Mouse (Mus musculus): Measurements from ENCODE around the gene Kctd19. TPM values are rescaled to one million over a fixed set of nuclear protein-coding genes. Genes with fewer than 3 reads are reported as not detected.

The Kctd19 gene
- total and polyA plus RNA-seq, 2 experiments from 2014 or later, result 0.16 to 0.27 TPM

GRCm38 (mm10) chr8:105433511-105433910, 20.2 kb upstream of the Kctd19 start:
- 22% methylated on average over 5 of the region's 5 CpGs for WGBS
- H3K36me3 ChIP-seq (ENCODE audit: insufficient read depth, low read length), result no peaks in the 10 kb centered on the region
- ATAC-seq (ENCODE audit: low FRiP score) (no peak), DNase-seq (ENCODE audit: low spot score) (peak; percentile 45)
- 0 out of 2 replicates have a peak overlapping the region, but pooled peaks have one; percentile 1 for H3K27ac ChIP-seq (ENCODE audit: low read depth, low read length)
- no peak for TF ChIP-seq CTCF (IDR thresholded peaks at IDR 0.05)
- peaks cover 7% of the 10 kb centered on the region; the same call in 1 of the 2 replicates for H3K4me1 ChIP-seq (ENCODE audit: insufficient read depth, low read length)
- H3K9me3 ChIP-seq (ENCODE audit: low read length), result no peaks in the 10 kb centered on the region
- H3K4me2 ChIP-seq (ENCODE audit: low read depth, low read length, poor library complexity, severe bottlenecking), result no peak overlapping the region
- H3K4me3 ChIP-seq (ENCODE audit: low read depth, low read length), result no peak overlapping the region
- H3K27me3 ChIP-seq (ENCODE audit: insufficient read depth, low read length), result no peaks in the 10 kb centered on the region
- no peak overlapping the region for H3K9ac ChIP-seq (replicated peaks; ENCODE audit: low read length, poor library complexity, severe bottlenecking)

GRCm38 (mm10) chr8:105433021-105433420, 19.7 kb upstream of the Kctd19 start:
- no peak for TF ChIP-seq CTCF (IDR thresholded peaks at IDR 0.05)
- Histone ChIP-seq H3K36me3 (ENCODE audit: insufficient read depth, low read length) (no peaks in the 10 kb centered on the region), H3K4me2 (ENCODE audit: low read depth, low read length, poor library complexity, severe bottlenecking) (no peak overlapping the region), H3K4me1 (ENCODE audit: insufficient read depth, low read length) (peaks cover 7% of the 10 kb centered on the region; the same call in 1 of the 2 replicates), H3K27me3 (ENCODE audit: insufficient read depth, low read length) (no peaks in the 10 kb centered on the region), H3K27ac (ENCODE audit: low read depth, low read length) (peak overlapping the region; percentile 26; the same call in 1 of the 2 replicates), H3K9me3 (ENCODE audit: low read length) (no peaks in the 10 kb centered on the region), H3K4me3 (ENCODE audit: low read depth, low read length) (no peak overlapping the region), H3K9ac (replicated peaks; ENCODE audit: low read length, poor library complexity, severe bottlenecking) (no peak overlapping the region)
- ATAC-seq (ENCODE audit: low FRiP score) (no peak), DNase-seq (ENCODE audit: low spot score) (no peak)
- WGBS, result 19% methylated on average over 6 of the region's 6 CpGs

- Histone ChIP-seq H3K27ac (ENCODE audit: low read depth, low read length) (no peak overlapping the region), H3K9me3 (ENCODE audit: low read length) (no peaks in the 10 kb centered on the region), H3K4me2 (ENCODE audit: low read depth, low read length, poor library complexity, severe bottlenecking) (no peak overlapping the region), H3K36me3 (ENCODE audit: insufficient read depth, low read length) (no peaks in the 10 kb centered on the region), H3K27me3 (ENCODE audit: insufficient read depth, low read length) (no peaks in the 10 kb centered on the region), H3K4me3 (ENCODE audit: low read depth, low read length) (no peak overlapping the region), H3K9ac (replicated peaks; ENCODE audit: low read length, poor library complexity, severe bottlenecking) (no peak overlapping the region), H3K4me1 (ENCODE audit: insufficient read depth, low read length) (peaks cover 7% of the 10 kb centered on the region; the same call in 1 of the 2 replicates)
- no peak for ATAC-seq (ENCODE audit: low FRiP score)
- DNase-seq (ENCODE audit: low spot score), result no peak
- 63% methylated on average over 7 of the region's 7 CpGs for WGBS
- TF ChIP-seq CTCF (IDR thresholded peaks at IDR 0.05), result no peak
Observed at GRCm38 (mm10) chr8:105431743-105432515, 18.6 kb upstream of the Kctd19 start.

GRCm38 (mm10) chr8:105426878-105427277, 13.6 kb upstream of the Kctd19 start:
- Histone ChIP-seq H3K9ac (replicated peaks; ENCODE audit: low read length, poor library complexity, severe bottlenecking) (no peak overlapping the region), H3K4me3 (ENCODE audit: low read depth, low read length) (no peak overlapping the region), H3K36me3 (ENCODE audit: insufficient read depth, low read length) (no peaks in the 10 kb centered on the region), H3K4me2 (ENCODE audit: low read depth, low read length, poor library complexity, severe bottlenecking) (no peak overlapping the region), H3K27ac (ENCODE audit: low read depth, low read length) (no peak overlapping the region), H3K4me1 (ENCODE audit: insufficient read depth, low read length) (no peaks in the 10 kb centered on the region), H3K9me3 (ENCODE audit: low read length) (no peaks in the 10 kb centered on the region), H3K27me3 (ENCODE audit: insufficient read depth, low read length) (no peaks in the 10 kb centered on the region)
- ATAC-seq (ENCODE audit: low FRiP score) (no peak), DNase-seq (ENCODE audit: low spot score) (no peak)
- 82% methylated on average over 6 of the region's 6 CpGs for WGBS
- TF ChIP-seq CTCF (IDR thresholded peaks at IDR 0.05), result no peak

GRCm38 (mm10) chr8:105422006-105422405, 8.7 kb upstream of the Kctd19 start:
- no peak for TF ChIP-seq CTCF (IDR thresholded peaks at IDR 0.05)
- no peak overlapping the region for H3K4me2 ChIP-seq (ENCODE audit: low read depth, low read length, poor library complexity, severe bottlenecking)
- H3K36me3 ChIP-seq (ENCODE audit: insufficient read depth, low read length), result no peaks in the 10 kb centered on the region
- H3K9me3 ChIP-seq (ENCODE audit: low read length), result no peaks in the 10 kb centered on the region
- H3K4me3 ChIP-seq (ENCODE audit: low read depth, low read length), result no peak overlapping the region
- H3K4me1 ChIP-seq (ENCODE audit: insufficient read depth, low read length), result no peaks in the 10 kb centered on the region
- H3K9ac ChIP-seq (replicated peaks; ENCODE audit: low read length, poor library complexity, severe bottlenecking), result no peak overlapping the region
- DNase-seq (ENCODE audit: low spot score) (no peak), ATAC-seq (ENCODE audit: low FRiP score) (no peak)
- 77% methylated on average over 1 of the region's 1 CpGs for WGBS
- no peak overlapping the region for H3K27ac ChIP-seq (ENCODE audit: low read depth, low read length)
- H3K27me3 ChIP-seq (ENCODE audit: insufficient read depth, low read length), result no peaks in the 10 kb centered on the region

- ATAC-seq (ENCODE audit: low FRiP score), result no peak
- H3K4me1 ChIP-seq (ENCODE audit: insufficient read depth, low read length), result no peaks in the 10 kb centered on the region
- no peaks in the 10 kb centered on the region for H3K27me3 ChIP-seq (ENCODE audit: insufficient read depth, low read length)
- H3K27ac ChIP-seq (ENCODE audit: low read depth, low read length), result no peak overlapping the region
- H3K4me2 ChIP-seq (ENCODE audit: low read depth, low read length, poor library complexity, severe bottlenecking), result no peak overlapping the region
- H3K36me3 ChIP-seq (ENCODE audit: insufficient read depth, low read length), result no peaks in the 10 kb centered on the region
- no peak overlapping the region for H3K4me3 ChIP-seq (ENCODE audit: low read depth, low read length)
- no peak for TF ChIP-seq CTCF (IDR thresholded peaks at IDR 0.05)
- no peaks in the 10 kb centered on the region for H3K9me3 ChIP-seq (ENCODE audit: low read length)
- no peak overlapping the region for H3K9ac ChIP-seq (replicated peaks; ENCODE audit: low read length, poor library complexity, severe bottlenecking)
- no peak for DNase-seq (ENCODE audit: low spot score)
- 90% methylated on average over 4 of the region's 4 CpGs for WGBS
Observed at GRCm38 (mm10) chr8:105419800-105420199, 6.5 kb upstream of the Kctd19 start.

Measured in midbrain, postnatal 0 days (tissue).